Mouse (Mus musculus): Measurements from ENCODE around the gene Pcif1.
A peak's percentile ranks its signal among the peaks of the same experiment; 100 is the strongest.

Gene Pcif1

DNA sequence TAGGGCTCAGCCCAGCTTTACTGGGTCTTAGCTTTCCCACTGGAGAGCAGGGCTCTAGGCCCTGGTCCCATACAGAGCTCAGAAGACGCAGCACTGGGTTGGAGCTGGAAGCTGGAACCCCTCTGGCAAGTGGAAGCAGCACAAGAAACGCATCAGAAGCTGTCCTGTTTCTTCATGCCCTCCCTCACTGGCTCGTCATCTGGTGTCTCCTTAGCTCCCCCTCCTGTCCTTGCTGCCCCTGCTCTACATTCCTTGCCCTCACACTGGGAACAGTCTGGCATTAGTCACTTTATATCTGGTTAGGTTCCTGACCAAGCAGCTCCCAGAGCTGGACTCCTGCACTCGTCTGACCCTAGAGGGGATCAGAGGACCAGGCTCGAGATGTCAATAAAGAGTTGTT lies 14.9 kb downstream of the Pcif1 start:
- DNase-seq (ENCODE audit: low spot score): no peak

GRCm38 (mm10) chr2:164894644-164895043 lies 15.5 kb downstream of the Pcif1 start:
- no peak for DNase-seq (ENCODE audit: low spot score)

- DNase-seq (ENCODE audit: low spot score): no peak
Observed at GRCm38 (mm10) chr2:164895885-164896284, 16.8 kb downstream of the Pcif1 start.

DNA sequence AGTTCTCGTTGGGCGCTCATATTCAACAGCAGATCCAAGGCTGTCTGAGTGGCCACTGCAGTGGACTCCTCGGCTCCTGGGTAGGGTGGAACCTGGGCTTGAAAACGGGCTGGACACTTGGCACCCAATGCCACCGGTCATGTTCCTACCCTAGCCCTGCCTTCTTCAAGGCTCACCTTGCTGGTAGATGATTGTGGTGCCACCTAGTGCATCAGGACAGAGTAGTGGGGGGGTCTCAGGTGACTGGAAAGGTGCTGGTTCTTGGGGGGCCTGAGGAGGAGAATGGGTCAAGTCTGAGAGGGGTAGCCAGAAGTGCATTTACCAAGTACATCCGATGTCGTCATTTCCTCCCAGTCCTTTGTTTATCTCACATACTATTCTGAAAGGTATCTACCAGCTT lies 18.9 kb downstream of the Pcif1 start:
- DNase-seq (ENCODE audit: low spot score): no peak

DNA sequence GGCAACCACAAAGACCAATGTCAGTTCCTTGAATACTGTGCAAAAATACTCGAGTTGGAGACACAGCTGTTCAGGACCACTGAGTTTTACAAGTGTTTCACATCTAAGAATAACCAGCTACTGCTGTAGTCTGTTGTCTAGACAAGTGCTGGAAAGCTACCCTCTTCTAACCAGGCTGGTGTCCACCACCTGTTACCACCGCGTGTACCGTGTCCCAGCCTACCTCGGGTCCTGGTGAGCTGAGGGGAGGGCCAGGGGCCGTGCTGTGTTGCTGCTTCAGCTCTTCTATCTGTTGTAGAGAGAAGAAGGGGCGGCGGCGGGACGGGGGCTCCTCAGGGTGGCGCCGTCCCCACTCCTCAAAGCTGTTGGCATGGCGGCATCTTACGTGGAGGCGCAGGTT lies 19.9 kb downstream of the Pcif1 start:
- DNase-seq (ENCODE audit: low spot score): no peak

GRCm38 (mm10) chr2:164899723-164900459 lies 20.8 kb downstream of the Pcif1 start:
- DNase-seq (ENCODE audit: low spot score): no peak

DNA sequence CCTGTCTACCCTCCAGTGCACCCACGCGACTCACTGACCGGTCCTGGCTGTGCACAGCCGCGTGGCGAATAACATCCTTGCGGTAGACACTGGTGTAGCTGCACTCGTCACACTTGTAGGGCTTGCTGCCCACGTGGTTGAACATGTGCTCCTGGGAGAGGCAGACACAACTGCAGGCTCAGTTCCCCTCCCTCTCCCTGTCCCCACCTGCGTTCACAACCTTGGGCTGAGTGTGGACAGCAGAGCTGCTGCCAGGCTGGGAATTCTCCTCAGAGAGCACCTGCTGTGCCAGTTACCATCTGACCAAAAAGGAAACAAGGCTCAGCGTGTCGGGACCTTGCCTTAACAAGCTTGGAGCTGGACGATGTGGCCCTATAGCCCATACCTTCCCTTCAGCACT lies 22.3 kb downstream of the Pcif1 start:
- DNase-seq (ENCODE audit: low spot score): no peak

GRCm38 (mm10) chr2:164903496-164903895 lies 24.4 kb downstream of the Pcif1 start:
- no peak for DNase-seq (ENCODE audit: low spot score)

DNA sequence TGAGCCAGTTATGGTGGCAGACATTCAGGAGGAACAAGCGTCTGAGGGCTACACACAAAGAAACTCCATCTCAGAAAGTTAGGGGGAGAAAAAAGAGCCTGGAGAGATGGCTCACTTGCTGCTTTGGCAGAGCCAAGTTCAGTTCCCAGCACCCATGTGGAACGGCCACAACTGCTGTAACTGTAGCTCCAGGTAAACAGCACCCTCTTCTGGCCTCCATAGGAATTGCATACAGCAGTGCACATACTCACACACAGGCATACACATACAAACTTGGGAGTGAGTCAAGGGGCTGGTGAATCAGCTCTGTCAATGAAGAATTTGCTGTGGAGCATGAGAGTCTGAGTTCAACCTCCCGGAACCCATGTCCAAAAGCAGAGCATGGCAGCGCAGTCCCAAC lies 27.0 kb downstream of the Pcif1 start:
- DNase-seq (ENCODE audit: low spot score): no peak

DNA sequence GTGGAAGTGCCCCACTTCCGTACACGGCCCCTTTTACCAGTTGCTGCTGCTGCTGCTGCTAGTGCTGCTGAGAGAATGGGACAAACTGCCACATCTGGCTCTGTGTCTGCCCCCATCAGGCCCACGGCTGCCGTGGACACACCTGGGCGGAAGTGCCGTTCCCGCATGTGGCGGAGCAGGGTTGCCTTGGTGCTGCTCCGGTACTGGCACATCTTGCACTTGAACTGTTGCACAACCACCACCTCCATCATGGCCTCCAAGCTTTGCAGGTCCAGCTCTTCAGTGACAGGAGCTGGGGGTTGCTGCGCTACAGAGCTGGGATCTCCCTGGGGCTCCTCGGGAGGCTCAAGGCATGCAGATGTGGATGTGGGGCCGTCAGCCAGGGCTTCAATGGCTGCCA lies 28.4 kb downstream of the Pcif1 start:
- no peak for DNase-seq (ENCODE audit: low spot score)

- no peak for DNase-seq (ENCODE audit: low spot score)
Observed at GRCm38 (mm10) chr2:164908011-164908410, 28.9 kb downstream of the Pcif1 start.

GRCm38 (mm10) chr2:164909100-164909499 lies 30.0 kb downstream of the Pcif1 start:
- DNase-seq (ENCODE audit: low spot score): no peak

- DNase-seq (ENCODE audit: low spot score): no peak
Observed at GRCm38 (mm10) chr2:164909542-164909941, 30.4 kb downstream of the Pcif1 start.

DNA sequence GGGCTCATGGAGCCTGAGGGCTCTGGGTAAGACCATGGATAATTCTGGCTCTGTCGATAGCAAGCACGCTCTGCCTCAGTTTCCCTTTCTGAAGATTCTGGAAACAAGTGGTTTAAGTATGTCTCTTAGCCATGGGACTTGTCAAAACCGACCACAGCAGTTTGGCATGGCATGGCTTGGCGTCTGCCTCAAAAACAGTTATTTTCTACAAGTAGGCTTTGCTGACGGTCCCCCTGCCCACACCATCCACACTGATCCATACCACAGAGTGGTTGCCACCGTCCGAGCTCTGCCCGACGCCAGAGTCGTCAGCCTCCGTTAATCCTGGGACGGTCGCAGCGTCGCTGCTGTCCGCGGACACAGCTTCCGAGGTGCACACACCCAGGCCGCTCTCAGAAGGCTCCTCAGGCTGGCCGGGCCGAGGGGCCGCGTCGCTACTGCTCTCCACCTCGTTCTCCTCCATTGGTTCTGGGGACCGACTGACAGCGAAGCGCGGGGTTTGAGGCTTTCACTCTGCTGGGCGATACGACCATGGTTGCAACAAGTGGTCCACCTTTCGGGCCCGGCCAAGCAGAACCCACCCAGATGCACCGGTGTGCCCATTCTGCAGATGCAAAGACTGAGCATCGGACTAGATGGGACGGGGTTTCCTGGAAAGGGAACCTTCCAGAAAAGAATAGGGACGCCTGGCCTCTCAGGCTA lies 31.4 kb downstream of the Pcif1 start:
- DNase-seq (ENCODE audit: low spot score): no peak

- DNase-seq (ENCODE audit: low spot score): peak; percentile 96
Observed at GRCm38 (mm10) chr2:164911086-164912048, 32.3 kb downstream of the Pcif1 start, which contains the start of gene Zfp335. TSS of gene Zfp335 (minus strand) at chr2:164911757.

- no peak for DNase-seq (ENCODE audit: low spot score)
Observed at GRCm38 (mm10) chr2:164912151-164912550, 33.0 kb downstream of the Pcif1 start.

- no peak for DNase-seq (ENCODE audit: low spot score)
Observed at GRCm38 (mm10) chr2:164912749-164913427, 33.8 kb downstream of the Pcif1 start.

GRCm38 (mm10) chr2:164913428-164913786 lies 34.3 kb downstream of the Pcif1 start:
- no peak for DNase-seq (ENCODE audit: low spot score)

GRCm38 (mm10) chr2:164916820-164917219 lies 37.7 kb downstream of the Pcif1 start:
- DNase-seq (ENCODE audit: low spot score): no peak

GRCm38 (mm10) chr2:164917371-164917770 lies 38.3 kb downstream of the Pcif1 start:
- DNase-seq (ENCODE audit: low spot score): no peak

DNA sequence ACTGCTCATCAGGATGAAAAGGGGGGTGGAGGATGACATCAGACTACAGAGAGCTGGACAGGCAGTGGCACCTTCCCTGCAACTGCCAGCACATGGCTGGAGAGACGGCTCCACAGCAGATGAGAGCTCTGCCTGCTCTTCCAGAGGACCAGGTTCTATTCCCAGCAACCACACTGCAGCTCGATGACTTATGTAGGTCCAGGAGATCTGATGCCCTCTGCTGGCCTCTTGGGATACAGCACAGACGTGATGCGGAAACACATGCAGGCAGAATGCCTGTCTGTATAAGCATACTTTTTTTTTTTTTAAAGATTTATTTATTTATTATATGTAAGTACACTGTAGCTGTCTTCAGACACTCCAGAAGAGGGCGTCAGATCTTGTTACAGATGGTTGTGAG lies 39.2 kb downstream of the Pcif1 start:
- no peak for DNase-seq (ENCODE audit: low spot score)

- DNase-seq (ENCODE audit: low spot score): no peak
Observed at GRCm38 (mm10) chr2:164921984-164922383, 42.9 kb downstream of the Pcif1 start.

Data from testis, postnatal 10 days (tissue).